Mouse (Mus musculus): Measurements from ENCODE around the gene Mtor.

DNA sequence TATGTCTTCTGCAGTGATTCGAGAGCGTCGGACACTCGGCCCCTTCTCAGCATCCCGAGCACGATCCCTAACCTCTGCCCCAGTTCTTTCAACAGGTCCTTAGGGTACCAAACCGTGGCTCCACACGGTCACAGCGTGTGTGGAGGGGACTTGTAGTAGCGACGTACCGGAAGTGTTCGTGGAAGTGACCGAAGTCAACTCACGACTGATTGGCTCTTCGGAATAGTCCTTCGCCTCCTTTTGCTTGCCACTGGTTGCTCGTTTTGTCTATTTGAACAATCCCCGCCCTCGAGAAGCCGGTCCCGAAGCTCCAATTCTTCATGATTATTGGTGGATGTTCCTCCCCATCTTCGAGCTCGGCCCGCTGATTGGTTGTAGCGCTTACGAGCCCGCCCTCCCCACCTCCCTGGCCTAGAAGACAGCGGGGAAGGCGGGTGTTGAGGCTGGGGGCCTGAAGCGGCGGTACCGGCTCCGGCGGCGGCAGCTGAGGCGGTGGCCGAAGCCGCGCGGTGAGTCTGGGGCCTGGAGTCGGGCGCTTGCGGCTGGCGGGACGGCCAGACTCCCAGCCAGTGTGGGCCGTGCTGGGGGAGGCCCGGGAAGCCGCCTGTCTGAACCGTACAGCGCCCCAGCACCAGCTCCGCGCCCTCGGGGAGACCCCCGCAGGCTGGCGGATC, at the start of gene Mtor:
- TF ChIP-seq MYOG (IDR thresholded peaks at IDR 0.05; ENCODE audit: control insufficient read depth in 1 of 3, insufficient read depth in 1 of 3, insufficient read length in 2 of 3, low read depth in 2 of 3) (peak in 1 of 3 experiments; percentile 3), POLR2A (IDR thresholded peaks at IDR 0.05; ENCODE audit: insufficient read length, low read depth) (peak; percentile 74), TCF12 (IDR thresholded peaks at IDR 0.05; ENCODE audit: insufficient read depth, poor library complexity, severe bottlenecking) (no peak), MYOD1 (IDR thresholded peaks at IDR 0.05; ENCODE audit: control insufficient read depth in 1 of 3, insufficient read length in 2 of 3, low read depth in 2 of 3) (no peak), MAX (IDR thresholded peaks at IDR 0.05; ENCODE audit: low read depth) (peak; percentile 13), CEBPB (IDR thresholded peaks at IDR 0.05; ENCODE audit: insufficient read depth, poor library complexity, severe bottlenecking) (no peak), POLR2AphosphoS2 (IDR thresholded peaks at IDR 0.05; ENCODE audit: insufficient read length, low read depth) (peak; percentile 68)
